Mouse (Mus musculus) cerebellum, adult 8-10 months (tissue): ENCODE data around the gene Pygo1.

Experiments used
- DNase-seq: peaks from one replicate; pipeline ENCODE4 v3.0.0; 2022

Gene Pygo1

GRCm38 (mm10) chr9:72943424-72943823 is 18.0 kb downstream of the Pygo1 start:
- DNase-seq, result no peak

- no peak for DNase-seq
These were observed 18.8 kb downstream of the Pygo1 start for GRCm38 (mm10) chr9:72944286-72944685.

GRCm38 (mm10) chr9:72947010-72947409 is 21.6 kb downstream of the Pygo1 start:
- DNase-seq, result no peak

- DNase-seq, result no peak
These were observed 24.1 kb downstream of the Pygo1 start for GRCm38 (mm10) chr9:72949572-72949971.

GRCm38 (mm10) chr9:72954746-72955145 is 29.3 kb downstream of the Pygo1 start:
- DNase-seq, result no peak

GRCm38 (mm10) chr9:72955546-72955945 is 30.1 kb downstream of the Pygo1 start:
- DNase-seq, result peak; percentile 21

GRCm38 (mm10) chr9:72958521-72959450 is 33.3 kb downstream of the Pygo1 start, which contains the start of the genes Dyx1c1 and Gm44503:
TSS of gene Dyx1c1 (plus strand) at chr9:72958785.
TSS of gene Gm44503 (plus strand) at chr9:72958852.
- peak; percentile 51 for DNase-seq

GRCm38 (mm10) chr9:72961346-72961745 is 35.9 kb downstream of the Pygo1 start:
- no peak for DNase-seq

GRCm38 (mm10) chr9:72961959-72962358 is 36.5 kb downstream of the Pygo1 start:
- no peak for DNase-seq

- DNase-seq, result peak; percentile 54
These were observed 43.1 kb downstream of the Pygo1 start for GRCm38 (mm10) chr9:72968349-72969061.

GRCm38 (mm10) chr9:72969874-72970273 is 44.4 kb downstream of the Pygo1 start:
- DNase-seq, result no peak

- DNase-seq, result no peak
These were observed 47.0 kb downstream of the Pygo1 start for GRCm38 (mm10) chr9:72972435-72972834.

- DNase-seq, result no peak
These were observed 47.5 kb downstream of the Pygo1 start for GRCm38 (mm10) chr9:72972984-72973383.

- no peak for DNase-seq
These were observed 49.3 kb downstream of the Pygo1 start for GRCm38 (mm10) chr9:72974734-72975133.

- DNase-seq, result no peak
These were observed 49.8 kb downstream of the Pygo1 start for GRCm38 (mm10) chr9:72975242-72975641.

GRCm38 (mm10) chr9:72983066-72983465 is 57.6 kb downstream of the Pygo1 start:
- no peak for DNase-seq

- peak; percentile 96 for DNase-seq
These were observed 60.1 kb downstream of the Pygo1 start, which contains the start of the genes Ccpg1os and Ccpg1 for GRCm38 (mm10) chr9:72985250-72986220. TSS of gene Ccpg1os (minus strand) at chr9:72985382. TSS of gene Ccpg1 (plus strand) at chr9:72985429.

- no peak for DNase-seq
These were observed 62.3 kb downstream of the Pygo1 start for GRCm38 (mm10) chr9:72987703-72988102.

- no peak for DNase-seq
These were observed 63.3 kb downstream of the Pygo1 start for GRCm38 (mm10) chr9:72988706-72989105.

- no peak for DNase-seq
These were observed 66.0 kb downstream of the Pygo1 start for GRCm38 (mm10) chr9:72991420-72991819.

- no peak for DNase-seq
These were observed 67.1 kb downstream of the Pygo1 start for GRCm38 (mm10) chr9:72992576-72992975.

- no peak for DNase-seq
These were observed 70.7 kb downstream of the Pygo1 start for GRCm38 (mm10) chr9:72996167-72996566.
